Mouse (Mus musculus): Measurements from ENCODE around the gene Il2rb. TPM values are rescaled to one million over a fixed set of nuclear protein-coding genes. Genes with fewer than 3 reads are reported as not detected.

The Il2rb gene
- polyA plus RNA-seq (2012; rRNA removed; ENCODE audit: low replicate concordance), result 34.7 and 55.9 TPM in 2 replicates

DNA sequence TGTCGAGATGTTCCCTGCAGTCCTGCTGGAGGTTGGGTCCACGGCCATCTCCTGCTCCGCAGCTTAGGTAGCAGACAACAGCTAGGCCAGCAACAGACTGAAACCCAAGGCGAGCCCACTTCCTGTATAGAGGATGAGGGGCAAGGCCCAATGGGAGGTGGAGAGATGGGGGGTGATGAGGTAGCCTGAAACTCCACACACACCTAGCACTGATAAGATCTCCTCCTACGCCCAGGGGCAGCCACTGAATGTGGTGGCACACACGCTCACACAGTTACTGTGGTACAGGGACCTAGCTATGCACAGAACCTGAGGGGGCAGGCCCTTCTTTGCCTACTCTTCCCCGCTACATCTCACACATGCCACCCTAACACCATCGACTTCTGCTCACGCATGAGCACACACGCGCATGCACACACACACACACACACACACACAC lies at the start of gene Il2rb:
Gene Il2rb, minus strand, starts transcription at position 304 of the 439 bp plus-strand sequence.

GRCm38 (mm10) chr15:78544561-78545001 lies 49.5 kb upstream of the Il2rb start, which contains the start of gene Sstr3:
Gene Sstr3 (minus strand): TSS chr15:78544685.

GRCm38 (mm10) chr15:78530671-78531450 lies 35.8 kb upstream of the Il2rb start, which contains the start of gene C1qtnf6:
Gene C1qtnf6 (minus strand): TSS chr15:78531416.

GRCm38 (mm10) chr15:78468379-78468937 lies 26.6 kb downstream of the Il2rb start, which contains the start of gene Tmprss6:
Gene Tmprss6 (minus strand): TSS chr15:78468634.

Other genes starting within 250 kb of the Il2rb start
- 55.3 and 56.9 TPM in 2 replicates for gene Csf2rb2, start 189.6 kb downstream of the Il2rb start, polyA plus RNA-seq (2012; rRNA removed; ENCODE audit: low replicate concordance)
- gene Csf2rb, start 169.5 kb downstream of the Il2rb start, polyA plus RNA-seq (2012; rRNA removed; ENCODE audit: low replicate concordance), result 74.1 and 78.6 TPM in 2 replicates
- not detected in 2 replicates for gene Tex33, start 99.4 kb downstream of the Il2rb start, polyA plus RNA-seq (2012; rRNA removed; ENCODE audit: low replicate concordance)
- 116 and 135 TPM in 2 replicates for gene Tst, start 89.4 kb downstream of the Il2rb start, polyA plus RNA-seq (2012; rRNA removed; ENCODE audit: low replicate concordance)
- gene Mpst, start 88.9 kb downstream of the Il2rb start, polyA plus RNA-seq (2012; rRNA removed; ENCODE audit: low replicate concordance), result 224 and 360 TPM in 2 replicates
- 221 and 397 TPM in 2 replicates for gene Kctd17, start 66.7 kb downstream of the Il2rb start, polyA plus RNA-seq (2012; rRNA removed; ENCODE audit: low replicate concordance)
- 1.8 and 3.1 TPM in 2 replicates for gene Tmprss6, start 26.6 kb downstream of the Il2rb start, polyA plus RNA-seq (2012; rRNA removed; ENCODE audit: low replicate concordance)
- gene C1qtnf6, start 36.1 kb upstream of the Il2rb start, polyA plus RNA-seq (2012; rRNA removed; ENCODE audit: low replicate concordance), result 62.0 and 80.0 TPM in 2 replicates
- 0.05 TPM in 1 of 2 replicates, not detected in the other for gene Sstr3, start 49.4 kb upstream of the Il2rb start, polyA plus RNA-seq (2012; rRNA removed; ENCODE audit: low replicate concordance)
- gene Rac2, start 77.5 kb upstream of the Il2rb start, polyA plus RNA-seq (2012; rRNA removed; ENCODE audit: low replicate concordance), result 365 and 836 TPM in 2 replicates
- 90.5 and 121 TPM in 2 replicates for gene Cyth4, start 101.8 kb upstream of the Il2rb start, polyA plus RNA-seq (2012; rRNA removed; ENCODE audit: low replicate concordance)
- gene Elfn2, start 223.5 kb upstream of the Il2rb start, polyA plus RNA-seq (2012; rRNA removed; ENCODE audit: low replicate concordance), result 0.10 and 0.24 TPM in 2 replicates

Measured in mammary gland, adult 2 months (tissue).